Mouse (Mus musculus) layer of hippocampus, adult 18-20 months (tissue): ENCODE measurements around the gene Dscaml1. TPM values are rescaled to one million over a fixed set of nuclear protein-coding genes. Genes with fewer than 3 reads are reported as not detected.
"Not testable (repeated sequence)": the region's sequence is repeated elsewhere in the genome, so short reads cannot be mapped to it uniquely, and the experiment has no call there.

ENCODE experiments used
- DNase-seq, 2 experiments: peaks; one replicate each; pipeline ENCODE4 v3.0.0; 2022; ENCODE audit warnings: low spot score in 2 of 2
- total RNA-seq, 2 experiments: library from RNA; stranded (reverse); gene quantifications; 2 replicates each; pipeline ENCODE4 v1.2.3; 2021

Gene Dscaml1
- total RNA-seq, 2 experiments from 2014 or later = 81.6 to 85.3 TPM

DNA sequence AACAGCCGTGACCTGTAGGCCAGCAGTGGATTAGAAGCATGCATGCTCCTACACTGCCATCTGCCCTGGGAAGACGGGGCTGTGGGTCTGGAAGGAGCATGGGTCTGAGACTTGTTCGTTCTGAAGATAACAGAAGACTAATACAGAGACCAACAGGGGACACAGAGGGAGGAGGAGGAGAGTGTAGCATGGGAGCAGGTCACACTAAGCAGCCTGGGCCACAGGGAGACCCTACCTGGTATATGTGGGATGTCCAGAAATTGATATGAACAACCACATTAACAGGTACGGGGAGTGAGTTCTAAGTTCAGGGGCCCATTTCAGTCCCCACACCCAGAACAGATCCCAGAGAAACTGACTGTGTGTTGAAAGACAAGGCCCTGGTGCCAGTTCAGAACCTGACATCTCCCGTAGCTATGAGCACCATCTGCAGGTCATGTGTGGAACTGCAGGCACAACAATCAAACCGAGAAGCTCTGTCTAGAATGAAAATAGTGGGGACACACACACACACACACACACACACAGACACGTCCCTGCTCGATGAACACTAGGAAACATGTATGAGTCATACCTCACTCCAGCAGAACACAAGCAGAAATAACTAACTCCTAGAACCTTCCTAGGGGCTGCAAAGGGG, 328.1 kb downstream of the Dscaml1 start:
- DNase-seq = peak; percentile 77 to 94

DNA sequence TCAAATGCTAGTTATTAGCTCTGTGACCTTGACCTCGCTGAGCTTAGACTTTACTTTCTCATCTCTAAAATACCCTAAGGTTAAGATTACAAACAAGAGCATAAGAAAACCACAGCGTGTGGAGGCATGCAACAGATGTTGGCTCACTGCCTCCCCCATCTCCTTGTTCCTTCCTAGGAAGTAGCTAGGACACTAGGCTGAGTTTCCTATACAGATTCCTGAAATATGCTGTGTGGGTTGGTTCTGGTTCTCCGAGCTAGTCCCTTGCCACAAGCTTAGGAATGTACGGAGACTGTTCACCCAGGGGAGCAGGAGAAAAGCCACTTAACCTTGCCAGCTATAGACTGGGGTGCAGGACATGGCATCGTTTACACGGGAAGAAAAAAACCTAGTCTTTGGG, 339.8 kb downstream of the Dscaml1 start:
- DNase-seq = no peak

DNA sequence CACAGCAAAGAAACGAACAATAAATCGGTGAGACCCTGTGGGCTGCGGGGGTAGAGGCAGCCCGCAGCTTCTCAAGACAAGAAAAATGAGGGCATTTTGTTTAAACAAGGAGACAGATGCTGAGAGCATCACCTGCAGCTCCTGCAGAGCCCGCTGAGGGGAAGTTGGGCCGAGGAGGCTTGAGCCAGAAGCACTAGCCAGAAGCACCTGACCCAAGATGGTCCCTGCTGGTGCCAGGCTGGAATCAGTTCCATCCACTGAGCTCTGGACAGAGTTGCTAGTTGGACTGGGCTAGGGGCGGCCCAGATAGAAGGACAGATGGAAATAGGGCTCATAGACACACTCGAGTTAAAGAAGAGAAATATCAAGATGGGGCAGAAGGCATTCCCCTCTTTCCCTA, 340.7 kb downstream of the Dscaml1 start:
- DNase-seq = no peak

DNA sequence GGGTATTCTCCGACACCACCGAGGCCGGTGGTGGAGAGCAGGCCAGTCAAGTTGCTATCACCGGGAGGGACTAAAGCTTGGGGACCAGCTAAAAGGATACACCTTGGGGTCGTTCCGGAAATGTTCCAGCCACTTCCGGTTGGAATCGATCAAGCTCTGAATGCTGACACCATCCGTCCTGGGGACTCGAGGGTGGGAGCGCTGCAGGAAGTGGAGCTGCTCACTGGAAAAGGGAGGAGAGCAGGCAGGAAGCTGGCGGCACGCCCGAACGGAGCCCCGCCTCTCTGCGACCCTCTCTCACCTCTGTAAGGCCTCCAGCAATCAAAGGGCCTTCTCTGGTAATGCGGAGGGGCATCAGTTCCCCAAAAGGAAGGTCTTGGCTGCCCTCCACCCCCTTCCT, 342.0 kb downstream of the Dscaml1 start:
- DNase-seq = no peak

DNA sequence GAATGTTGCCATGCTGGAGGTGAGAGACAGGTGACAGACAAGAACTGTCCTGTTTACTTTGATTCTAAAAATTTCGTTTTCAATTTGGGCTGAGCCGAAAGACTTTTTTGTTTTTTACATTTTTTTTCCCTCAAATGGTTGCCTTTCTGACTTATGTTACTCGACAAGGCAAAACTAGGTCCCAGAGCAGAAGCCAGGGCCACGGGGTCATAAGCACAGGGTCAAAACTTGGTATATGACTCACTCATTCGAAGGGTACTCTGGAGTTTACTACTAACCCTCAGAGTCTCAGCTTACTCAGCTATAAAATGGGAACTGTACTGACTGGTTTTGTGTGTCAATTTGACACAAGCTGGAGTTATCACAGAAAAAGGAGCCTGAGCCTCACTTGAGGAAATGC, 343.2 kb downstream of the Dscaml1 start:
- no peak for DNase-seq

DNA sequence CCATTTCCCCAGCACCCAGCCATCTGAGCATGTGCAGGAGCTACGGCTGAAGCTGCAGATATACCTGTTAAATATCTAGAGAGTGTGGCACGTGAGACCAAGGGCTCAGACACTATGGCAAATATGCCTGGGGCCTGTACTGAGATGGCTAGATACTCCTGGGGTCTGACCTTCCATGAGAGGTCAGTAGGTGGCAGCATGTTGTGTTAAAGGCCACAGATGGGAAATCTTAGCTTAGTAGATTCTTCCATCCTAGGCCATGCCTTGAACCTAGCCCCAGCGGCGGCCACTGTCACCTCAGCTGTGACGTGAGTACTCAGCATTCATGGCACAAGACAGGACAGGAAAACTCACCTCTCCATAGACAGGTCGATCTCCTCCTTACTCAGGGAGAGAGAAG, 347.7 kb downstream of the Dscaml1 start:
- no peak for DNase-seq

DNA sequence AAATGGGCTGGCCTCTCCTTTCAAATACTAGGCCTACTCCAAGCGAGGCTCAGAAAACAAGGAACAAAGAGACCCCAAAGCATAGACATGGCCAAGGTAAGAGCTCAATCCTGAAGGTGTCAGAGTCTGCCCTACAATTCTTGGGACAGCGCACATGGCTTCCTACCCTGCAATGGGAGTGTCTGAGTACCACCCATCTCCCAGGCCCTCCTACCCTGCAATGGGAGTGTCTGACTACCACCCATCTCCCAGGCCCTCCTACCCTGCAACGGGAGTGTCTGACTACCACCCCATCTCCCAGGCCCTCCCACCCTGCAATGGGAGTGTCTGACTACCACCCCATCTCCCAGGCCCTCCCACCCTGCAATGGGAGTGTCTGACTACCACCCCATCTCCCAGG, 349.7 kb downstream of the Dscaml1 start:
- not testable (repeated sequence) for DNase-seq

DNA sequence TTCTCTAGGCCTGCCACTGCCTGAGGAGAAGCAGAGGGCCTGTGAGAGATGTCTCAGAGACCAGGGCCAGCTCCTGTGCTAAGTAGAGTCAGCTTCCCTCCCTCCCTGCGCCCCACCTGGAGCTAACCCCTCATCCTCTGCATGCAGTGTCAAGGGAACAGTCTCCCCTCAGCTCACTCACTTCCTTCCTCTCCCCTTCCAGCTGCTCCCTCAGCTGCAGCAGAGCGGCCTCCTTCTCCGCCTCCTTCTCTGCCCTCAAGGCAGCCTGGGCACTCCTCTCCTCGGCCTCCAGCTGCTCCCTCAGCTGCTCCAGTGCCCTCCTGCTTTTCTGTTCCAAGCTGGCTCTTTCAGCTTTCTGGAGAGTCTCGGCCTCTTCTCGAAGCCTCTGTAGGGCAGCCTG, 352.8 kb downstream of the Dscaml1 start:
- no peak for DNase-seq

DNA sequence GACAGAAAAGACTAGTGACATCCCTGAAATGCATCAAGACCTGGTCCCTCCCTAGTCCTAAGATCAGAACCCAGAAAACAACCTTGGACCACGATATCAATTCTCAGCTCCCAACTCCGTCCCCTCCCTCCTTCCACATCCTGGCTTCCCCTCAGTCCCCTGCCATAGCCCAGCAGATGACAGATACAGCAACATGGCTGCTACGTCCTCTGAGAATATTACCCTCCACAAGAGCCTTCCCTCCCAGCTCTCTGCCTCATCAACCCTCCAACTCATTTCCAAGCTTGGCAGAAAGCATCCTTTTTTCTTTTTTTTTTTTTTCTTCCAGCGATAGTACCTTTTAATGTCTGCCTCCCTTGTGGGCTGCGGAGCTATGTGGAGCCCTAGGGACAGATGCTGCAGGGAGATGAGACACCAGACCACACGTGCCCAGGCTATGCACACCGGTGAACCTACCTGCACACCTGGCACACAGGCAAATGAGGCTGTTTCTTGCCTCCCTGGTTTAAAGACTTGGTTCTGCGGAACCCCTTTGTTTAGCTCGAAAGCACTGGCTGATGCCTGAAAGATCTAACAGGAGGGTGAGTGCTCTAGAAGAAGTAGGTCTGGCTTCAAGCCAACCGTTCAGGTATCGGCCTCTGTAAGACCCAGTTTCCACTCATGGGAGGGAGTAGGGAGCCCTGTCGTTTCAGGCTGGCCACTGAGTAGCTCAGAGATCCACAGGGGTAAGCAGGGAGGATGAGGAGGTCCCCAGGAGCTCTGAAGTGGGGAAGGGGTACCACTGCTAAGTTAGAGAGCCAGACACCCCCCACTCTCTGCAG, 357.0 kb downstream of the Dscaml1 start:
- DNase-seq = no peak

DNA sequence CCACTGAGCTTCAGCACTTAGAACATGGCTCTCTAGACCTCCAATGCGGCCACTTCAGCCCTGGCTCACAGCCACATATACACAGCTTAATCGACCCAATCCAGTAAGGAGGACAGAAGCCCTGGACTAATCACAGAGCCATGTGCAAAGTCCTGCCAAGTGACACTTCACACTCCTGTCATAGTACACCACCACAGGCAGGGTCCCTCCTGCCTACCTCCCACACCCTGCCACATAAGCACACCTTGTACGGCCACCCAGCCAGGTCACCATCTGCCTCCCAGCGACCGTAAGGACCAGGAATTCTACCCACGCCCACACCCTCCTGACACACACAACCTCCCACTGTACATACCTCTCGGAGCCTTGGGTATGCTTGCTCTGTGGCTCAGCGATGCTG, 360.6 kb downstream of the Dscaml1 start:
- DNase-seq = no peak

DNA sequence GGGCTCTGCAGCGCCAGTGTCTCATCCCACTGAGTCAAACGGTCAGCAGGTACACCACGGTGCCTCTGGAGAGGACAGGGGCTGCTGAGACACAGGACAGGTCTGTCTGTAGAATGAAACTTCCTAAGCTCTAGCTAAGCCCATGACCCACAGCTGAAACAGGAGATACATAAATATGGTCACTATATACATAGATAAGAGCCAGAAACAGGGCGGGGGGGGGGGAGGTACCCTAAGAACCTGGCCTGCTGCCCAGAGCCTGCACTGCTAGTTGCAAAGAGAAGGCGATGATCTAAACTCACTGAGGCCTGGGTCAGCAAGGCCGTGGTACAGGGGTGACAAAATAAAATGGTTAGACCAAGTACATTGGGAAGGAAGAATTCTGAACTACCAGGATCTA, 361.1 kb downstream of the Dscaml1 start:
- no peak for DNase-seq

DNA sequence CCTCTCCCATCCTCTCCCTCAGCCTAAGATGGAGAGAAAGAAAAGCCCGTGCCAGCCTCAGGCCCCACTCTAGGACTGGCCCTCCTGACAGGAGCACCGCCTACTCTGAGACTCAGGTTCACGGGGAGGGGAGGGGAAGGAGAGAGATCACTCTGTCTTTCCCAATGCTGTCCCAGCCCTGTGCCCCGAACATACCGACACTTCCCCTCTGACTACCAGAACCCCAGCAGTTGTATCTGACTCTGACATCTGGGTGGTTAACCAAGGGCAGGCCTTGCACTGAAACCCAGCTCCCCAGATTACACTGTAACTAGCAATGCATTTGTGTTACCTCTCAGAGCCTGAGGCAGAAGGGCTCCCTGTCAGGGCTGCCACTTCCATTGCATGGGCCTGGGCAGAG, 362.0 kb downstream of the Dscaml1 start:
- DNase-seq = no peak

DNA sequence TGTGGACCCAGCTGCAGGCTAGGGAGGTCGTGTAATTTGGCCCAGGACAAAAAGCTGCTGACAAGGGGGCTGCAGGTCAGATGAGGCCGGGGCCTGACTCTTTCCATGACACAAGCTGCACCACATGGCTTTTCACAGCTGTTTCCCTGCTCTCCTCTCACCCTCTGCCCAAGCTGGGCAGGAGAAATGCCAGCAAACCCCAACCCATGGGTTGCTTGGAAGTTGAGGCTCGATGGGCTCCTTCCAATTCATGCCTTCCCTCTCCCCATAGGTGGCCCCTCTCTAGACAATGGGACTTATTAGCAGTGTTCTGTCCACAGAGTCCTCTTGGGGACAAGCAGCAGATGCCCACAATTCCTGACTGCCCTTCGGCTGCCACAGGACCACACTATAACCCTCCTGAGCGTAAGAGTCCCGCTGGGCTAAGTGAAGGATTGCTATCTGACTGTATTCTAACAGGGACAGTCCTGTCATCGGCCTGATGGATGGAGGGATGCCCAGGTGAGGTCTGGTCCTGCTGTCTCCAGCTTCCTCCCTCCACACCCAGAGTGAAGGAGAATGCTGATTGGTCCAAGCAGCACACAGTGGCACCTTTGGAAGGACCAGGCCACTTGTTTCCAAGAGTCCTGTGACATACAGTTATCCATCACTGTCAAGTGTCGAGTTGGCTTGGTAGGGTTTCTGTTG, 365.2 kb downstream of the Dscaml1 start:
- no peak for DNase-seq

DNA sequence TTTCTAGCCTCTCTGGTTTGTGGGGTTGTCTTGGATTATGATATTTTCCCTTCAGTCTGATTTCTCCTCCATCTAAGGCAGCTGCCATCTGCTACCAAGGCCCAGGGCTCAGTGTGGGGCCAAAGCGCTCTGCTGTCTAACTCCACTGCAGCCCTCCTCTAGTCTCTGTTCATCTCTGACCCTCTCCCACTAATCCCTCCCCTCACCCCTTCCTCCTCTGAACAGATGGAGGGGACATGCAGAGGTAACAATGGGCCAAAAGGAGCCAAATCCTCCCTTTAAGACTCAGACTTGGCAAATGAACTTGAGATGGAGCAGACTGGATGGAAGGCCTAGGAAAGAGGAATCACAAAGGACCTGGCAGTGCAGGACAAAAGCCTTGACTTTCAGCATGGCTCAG, 365.8 kb downstream of the Dscaml1 start:
- no peak for DNase-seq

DNA sequence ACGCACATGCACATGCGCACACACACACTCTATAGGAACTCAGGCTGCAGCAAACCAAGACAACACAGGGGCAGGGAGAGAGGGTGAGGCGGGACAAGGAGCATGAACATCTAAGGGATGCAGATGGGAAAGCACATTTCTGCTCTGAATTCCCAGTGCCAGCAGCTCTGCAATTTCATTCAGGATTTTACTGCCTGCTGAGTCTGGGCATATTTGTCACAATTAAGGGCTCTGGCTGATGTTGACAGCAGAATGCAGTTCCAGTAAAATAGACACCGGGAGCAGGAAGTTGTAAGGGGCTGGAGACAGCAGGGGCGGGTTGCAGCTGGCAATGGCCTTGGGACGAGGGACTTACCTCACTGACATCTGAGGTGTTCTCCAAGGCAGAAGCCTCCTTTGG, 367.3 kb downstream of the Dscaml1 start:
- no peak for DNase-seq

DNA sequence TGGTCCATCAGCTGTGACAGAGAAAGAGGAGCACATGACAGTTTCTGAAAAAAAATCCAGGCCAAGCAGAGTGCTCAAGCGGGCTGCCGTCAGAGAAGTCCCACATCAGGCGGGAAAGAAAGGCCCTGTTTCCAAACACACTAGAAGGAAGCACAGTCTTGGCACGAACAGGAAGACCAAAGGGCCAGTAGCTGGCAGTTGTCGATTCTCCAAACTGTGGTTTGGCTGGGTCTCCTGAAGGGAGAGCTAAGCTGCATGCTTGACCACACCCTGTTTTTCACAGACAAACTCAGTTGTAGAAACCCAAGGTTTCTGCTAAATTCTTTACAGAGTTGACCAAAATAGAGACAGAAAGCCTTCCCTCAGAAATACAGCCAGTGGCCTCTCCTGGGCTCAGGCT, 369.3 kb downstream of the Dscaml1 start:
- no peak for DNase-seq

DNA sequence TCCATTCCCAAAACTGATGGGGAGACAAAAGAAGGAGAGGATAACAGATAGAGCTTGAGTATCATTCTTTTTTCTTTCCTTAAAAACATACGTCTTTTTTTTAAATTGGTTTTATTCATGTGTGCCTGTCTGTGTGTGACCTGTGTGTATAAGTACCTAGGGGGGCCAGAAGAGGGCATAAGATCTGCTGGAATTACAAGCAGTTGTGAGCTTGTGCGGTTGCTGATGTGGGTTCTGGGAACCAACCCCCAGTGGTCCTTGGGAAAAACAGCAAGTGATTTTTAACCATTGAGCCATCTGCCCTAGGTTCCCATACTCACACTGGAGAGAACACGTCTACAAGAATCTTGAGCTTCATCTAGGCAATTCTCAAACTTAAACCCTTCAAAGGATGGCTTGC, 370.8 kb downstream of the Dscaml1 start:
- no peak for DNase-seq

DNA sequence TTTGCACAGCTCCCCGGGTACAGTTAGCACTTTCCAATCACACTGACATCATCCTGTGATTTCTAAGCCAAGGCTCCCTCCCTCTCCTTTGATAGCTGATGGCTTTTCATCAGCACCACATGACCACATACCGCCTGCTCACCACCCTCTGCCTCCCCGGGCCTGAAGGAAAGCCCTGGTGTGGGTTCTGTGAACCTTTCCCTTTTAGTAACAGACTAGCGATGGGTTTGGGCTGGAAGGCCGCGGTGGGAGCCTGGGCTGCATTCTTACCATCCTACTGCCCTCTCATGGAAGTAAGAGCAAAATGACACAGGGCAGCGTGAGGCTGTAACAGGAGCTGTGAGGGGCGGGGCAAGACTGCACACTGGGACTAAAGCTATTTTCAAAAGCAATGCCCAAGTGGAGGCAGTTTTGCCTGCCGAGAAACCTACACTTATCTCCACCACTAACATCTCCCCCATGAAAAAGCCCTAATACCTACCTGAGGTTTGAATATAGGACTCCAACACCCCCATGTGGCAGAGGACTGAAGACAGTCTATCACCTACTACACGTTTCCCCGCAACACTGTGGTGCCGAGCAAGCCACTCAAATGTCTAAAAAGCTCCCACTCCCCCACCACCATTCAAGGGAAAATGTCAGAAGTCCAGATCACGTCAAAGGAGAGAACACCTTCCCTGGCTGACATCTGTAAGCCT, 372.2 kb downstream of the Dscaml1 start:
- DNase-seq = peak; percentile 30 to 75

DNA sequence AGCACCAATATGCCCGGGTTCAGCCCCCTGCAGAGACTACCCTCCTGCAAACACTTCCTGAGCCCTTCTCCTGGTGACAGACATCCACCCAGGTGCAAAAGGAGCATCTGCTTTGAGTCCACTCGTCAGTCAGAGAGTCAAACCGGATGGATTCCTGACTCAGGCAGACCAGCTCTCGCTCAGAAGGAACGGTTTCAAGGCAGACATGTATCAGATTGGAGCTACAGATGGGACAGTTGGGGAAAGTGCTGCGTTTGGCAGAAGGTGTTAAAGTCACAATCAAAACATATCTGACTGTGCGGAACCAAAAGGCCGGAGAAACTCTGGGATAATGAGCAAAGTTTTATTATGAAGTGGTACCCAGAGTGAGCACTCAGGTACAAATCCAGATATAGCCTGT, 373.0 kb downstream of the Dscaml1 start:
- DNase-seq = peak; percentile 33 to 80
